Mouse (Mus musculus): ENCODE measurements around the gene Wfdc6b.
"Not testable (repeated sequence)": the region's sequence is repeated elsewhere in the genome, so short reads cannot be mapped to it uniquely, and the experiment has no call there.

The Wfdc6b gene

GRCm38 (mm10) chr2:164613471-164613870, at the start of gene Wfdc6b, which contains the start of gene Wfdc8:
TSS of gene Wfdc6b (plus strand) at chr2:164613522.
TSS of gene Wfdc8 (minus strand) at chr2:164613626.
- DNase-seq (ENCODE audit: low spot score): not testable (repeated sequence)

GRCm38 (mm10) chr2:164564346-164564745, 49.0 kb upstream of the Wfdc6b start:
- DNase-seq (ENCODE audit: low spot score): no peak

- no peak for DNase-seq (ENCODE audit: low spot score)
These were observed 46.3 kb upstream of the Wfdc6b start for GRCm38 (mm10) chr2:164566997-164567396.

- DNase-seq (ENCODE audit: low spot score): no peak
These were observed 45.9 kb upstream of the Wfdc6b start for GRCm38 (mm10) chr2:164567460-164567859.

DNA sequence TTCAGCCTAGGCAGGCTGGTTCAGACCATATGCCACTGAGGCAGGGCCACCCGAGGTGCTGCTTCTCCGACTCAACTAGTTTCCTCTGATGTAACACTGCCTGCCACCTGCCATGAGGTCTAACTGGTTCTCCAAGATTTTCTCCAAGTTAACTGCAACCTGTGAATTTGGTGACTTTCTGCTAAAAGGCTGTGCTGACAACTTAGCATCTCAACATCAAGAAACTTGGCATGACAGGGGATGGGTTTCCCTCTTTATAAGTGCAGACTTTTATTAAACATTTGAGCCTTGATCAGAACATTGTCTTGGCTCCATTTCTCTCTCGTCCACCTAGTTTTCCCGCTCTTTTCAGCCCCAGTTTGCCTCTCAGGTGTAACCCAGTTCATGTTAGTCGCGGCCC, 40.0 kb upstream of the Wfdc6b start, which contains the start of gene Spint3:
Gene Spint3, minus strand, starts transcription at position 101 of the 400 bp plus-strand sequence.
- DNase-seq (ENCODE audit: low spot score): not testable (repeated sequence)

GRCm38 (mm10) chr2:164585025-164585725, 28.1 kb upstream of the Wfdc6b start, which contains the start of gene Wfdc6a:
TSS of gene Wfdc6a (minus strand) at chr2:164585447.
- DNase-seq (ENCODE audit: low spot score): not testable (repeated sequence)

DNA sequence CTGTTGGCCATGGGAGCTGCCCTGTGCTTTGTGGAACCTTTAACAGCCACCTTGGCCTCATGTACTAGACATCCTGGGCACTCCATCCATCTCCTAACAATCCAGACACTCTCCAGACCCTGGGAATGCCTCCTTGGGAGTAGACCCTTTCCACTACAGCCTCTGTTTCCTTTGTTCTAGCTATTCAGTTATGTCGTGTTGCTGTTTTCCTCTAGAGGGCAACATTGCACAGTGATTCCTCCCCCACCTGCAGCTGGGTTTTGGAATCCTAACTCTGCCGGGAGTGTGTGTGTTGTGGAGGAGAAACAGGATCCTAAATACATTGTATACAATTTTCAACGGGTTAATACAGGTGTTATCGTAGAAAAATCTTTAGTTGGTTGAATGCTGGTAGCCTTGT, 21.3 kb upstream of the Wfdc6b start:
- DNase-seq (ENCODE audit: low spot score): no peak

GRCm38 (mm10) chr2:164593494-164593893, 19.8 kb upstream of the Wfdc6b start, which contains the start of gene Eppin:
TSS of gene Eppin (minus strand) at chr2:164593594.
- no peak for DNase-seq (ENCODE audit: low spot score)

GRCm38 (mm10) chr2:164600179-164600578, 13.1 kb upstream of the Wfdc6b start:
- DNase-seq (ENCODE audit: low spot score): no peak

DNA sequence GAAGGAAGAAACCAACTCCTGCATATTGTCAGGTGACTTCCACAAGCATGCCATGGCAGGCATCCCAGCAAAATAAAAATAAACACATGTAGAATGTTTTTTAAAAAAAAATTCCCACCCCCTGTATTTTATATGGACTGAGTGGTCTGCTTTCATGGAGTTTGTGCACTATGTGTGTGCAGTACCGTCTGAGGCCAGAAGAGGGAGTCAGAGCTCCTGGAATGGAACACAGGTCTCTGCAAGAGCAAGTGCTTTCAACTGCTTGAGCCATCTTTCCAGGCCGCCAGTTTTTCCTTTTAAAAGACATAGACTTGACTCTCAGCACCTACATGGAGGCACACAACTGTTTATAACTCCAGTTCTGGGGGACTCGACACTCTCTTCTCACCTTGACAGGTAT, 9.8 kb upstream of the Wfdc6b start:
- DNase-seq (ENCODE audit: low spot score): no peak

DNA sequence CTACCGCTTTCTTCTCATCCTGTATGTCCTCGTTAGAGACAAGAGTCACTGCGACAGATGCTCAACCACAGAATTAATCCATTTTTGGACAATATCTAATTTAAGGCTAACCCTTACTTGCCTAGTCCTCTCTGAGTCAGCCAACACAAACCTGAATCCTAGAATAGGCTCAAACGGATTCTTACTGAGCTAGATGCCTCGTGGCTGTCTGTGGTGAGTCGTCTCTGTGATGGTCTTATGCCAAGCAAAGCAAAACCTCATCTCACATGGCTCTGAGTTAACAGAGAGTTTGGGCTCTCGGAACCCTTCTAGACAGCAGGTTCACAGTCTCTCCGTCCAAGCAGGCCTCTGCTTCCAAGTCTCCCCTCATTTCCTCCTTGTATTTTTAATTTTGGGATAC, 8.9 kb upstream of the Wfdc6b start:
- no peak for DNase-seq (ENCODE audit: low spot score)

DNA sequence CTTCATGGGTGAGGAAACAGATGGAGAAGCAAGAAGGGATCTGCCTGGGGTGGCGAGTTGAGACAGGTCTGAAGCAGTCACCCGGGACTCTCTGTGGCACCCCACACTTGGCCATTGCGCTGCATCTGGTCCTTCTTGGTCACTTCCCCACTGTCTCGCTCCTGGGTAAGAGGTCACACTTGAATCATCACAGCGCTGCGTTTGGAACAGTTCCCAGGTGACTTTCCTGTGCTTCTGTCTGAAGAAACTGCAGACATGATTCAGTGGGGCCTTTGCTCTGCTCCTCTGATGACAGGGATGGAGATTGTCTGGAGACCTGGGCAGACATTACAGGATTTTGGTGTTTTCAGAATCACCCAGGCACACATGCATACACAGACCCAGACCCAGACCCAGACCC, 4.5 kb upstream of the Wfdc6b start:
- DNase-seq (ENCODE audit: low spot score): no peak

DNA sequence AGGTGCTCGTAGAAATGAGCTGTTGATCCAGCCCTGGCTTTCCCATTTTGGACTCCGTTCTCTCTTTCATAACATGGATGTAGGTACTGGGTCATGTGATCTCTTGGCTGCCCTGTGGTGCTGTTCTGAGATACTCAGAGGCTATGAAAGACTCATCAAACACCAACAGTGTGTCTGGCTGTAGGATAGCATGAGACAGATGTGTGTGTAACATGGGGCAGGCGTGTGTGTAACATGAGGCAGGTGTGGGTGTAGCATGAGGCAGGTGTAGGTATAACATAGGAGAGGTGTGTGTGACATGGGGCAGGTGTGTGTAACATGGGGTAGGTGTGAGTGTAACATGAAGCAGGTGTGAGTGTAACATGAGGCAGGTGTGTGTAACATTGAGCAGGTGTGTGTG, 2.1 kb downstream of the Wfdc6b start:
- no peak for DNase-seq (ENCODE audit: low spot score)

DNA sequence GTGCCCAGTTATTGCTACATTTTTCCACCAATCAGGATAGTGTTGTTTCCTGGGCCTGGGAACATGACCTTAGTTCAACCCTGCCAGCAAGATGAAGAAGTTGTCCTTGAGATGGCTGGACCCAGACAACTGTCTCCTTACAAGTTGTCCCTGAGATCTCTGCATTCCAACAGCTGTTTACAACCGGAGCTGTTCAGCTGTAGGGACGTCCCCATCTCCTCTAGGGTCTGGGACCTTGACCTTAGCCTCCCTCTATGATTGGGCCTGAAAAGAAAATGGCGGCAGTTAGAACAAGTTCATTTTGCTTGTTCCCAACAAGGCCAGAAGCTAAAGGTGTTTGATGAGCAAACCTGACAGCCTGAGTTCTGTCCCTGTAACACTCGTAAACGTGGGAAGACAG, 5.7 kb downstream of the Wfdc6b start:
- no peak for DNase-seq (ENCODE audit: low spot score)

DNA sequence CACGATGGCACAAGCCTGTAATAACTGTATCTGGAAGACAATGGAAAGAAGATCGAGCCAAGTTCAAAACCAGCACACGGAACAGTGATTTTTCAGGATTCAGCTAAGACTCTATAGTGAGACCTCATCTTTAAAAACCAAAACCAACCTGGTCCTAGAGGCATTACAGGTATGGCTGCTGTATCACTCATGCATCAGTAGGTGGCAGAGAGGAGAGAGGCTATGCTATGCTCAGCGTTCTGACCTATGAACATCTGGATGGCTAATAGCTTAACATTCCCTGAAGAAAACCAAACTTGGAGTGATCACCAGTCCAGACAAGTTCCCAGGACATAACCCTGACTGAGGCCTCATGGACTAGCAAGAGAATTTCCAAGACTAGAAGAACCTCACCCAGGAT, 8.5 kb downstream of the Wfdc6b start:
- DNase-seq (ENCODE audit: low spot score): no peak

GRCm38 (mm10) chr2:164635266-164635665, 21.9 kb downstream of the Wfdc6b start:
- DNase-seq (ENCODE audit: low spot score): no peak

DNA sequence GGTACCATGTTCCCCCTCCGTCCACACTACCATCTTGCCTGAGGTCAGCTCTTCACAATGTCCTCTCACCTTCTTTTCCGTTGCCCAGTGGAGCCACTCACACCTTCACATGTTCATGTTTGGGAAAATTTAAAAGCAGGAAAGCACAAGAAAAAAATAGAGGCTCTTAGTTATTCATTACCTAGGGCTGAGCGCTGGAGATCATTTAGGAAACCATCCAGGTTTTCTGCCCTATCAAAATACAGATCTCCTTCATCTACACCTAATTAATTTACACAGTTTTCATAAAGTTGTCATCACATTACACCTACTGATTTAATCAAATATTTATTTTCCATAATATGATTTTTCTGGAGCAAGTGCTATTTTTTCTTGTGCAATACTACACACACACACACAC, 25.4 kb downstream of the Wfdc6b start, which contains the start of gene Wfdc16:
Gene Wfdc16, minus strand, starts transcription at position 101 of the 400 bp plus-strand sequence.
- DNase-seq (ENCODE audit: low spot score): no peak

GRCm38 (mm10) chr2:164641129-164641528, 27.8 kb downstream of the Wfdc6b start:
- DNase-seq (ENCODE audit: low spot score): no peak

DNA sequence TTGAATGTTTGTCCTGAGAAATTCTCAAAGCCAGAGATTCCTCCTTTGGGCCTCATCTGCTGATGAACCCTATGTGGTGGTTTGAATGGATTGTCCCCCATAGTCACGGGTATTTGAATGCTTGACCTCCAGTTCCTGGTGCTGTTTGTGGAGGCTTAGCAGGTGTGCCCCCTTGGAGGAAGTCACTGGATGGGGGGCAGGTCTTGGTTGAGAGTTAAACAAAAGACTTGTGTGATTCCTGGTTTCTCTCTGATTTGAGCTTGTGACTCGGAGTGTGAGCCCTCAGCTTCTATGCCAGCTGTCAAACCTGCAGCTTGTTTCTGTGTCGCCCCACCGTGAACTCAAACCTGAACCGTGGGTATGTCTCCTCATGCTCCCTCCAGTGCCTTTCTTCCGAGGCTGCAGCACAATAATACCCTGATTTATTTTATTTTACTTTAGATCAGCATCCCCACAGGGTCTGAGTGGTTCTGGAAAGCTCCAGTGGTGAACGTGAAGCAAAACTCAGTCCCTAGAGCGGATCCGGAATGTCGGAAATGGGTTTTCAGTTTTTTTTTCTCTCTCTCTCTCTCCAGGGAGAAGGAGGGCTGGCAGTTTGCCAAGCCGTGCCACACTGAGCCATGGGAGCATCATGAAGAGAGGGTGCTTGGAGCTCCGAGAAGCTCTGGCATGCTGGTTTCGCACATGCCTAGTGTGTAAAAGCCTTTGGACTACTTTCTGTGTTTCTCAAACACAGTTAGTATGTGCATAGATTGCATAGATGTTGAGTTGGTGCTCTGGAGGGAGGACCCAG, 28.8 kb downstream of the Wfdc6b start:
- no peak for DNase-seq (ENCODE audit: low spot score)

DNA sequence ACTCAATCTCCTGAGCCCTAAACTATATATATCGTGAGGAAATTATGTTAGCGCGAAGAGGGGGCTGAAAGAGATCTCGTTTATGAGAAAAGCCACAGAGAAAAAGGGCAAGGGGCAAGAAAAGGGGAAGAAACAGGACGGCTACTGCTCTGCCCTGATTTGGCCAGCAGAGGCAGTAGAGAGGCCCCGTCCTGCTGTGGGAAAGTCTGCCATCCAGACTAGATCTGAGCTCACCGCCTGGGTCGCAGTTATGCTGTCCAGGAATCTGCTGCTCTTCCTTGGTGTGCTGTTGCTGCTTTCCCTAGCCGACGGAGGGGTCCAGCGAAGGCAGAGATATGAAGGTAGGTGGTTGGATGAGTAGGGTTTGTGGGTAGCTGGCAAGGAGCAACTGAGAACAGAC, 42.5 kb downstream of the Wfdc6b start, which contains the start of gene Wfdc10:
Gene Wfdc10, plus strand, starts transcription at position 189 of the 400 bp plus-strand sequence.
- peak; percentile 8 for DNase-seq (ENCODE audit: low spot score)

- no peak for DNase-seq (ENCODE audit: low spot score)
These were observed 43.2 kb downstream of the Wfdc6b start, which contains the start of gene Wfdc9 for GRCm38 (mm10) chr2:164656483-164656882. TSS of gene Wfdc9 (minus strand) at chr2:164656583.

- DNase-seq (ENCODE audit: low spot score): no peak
These were observed 51.5 kb downstream of the Wfdc6b start for GRCm38 (mm10) chr2:164664851-164665250.

Data from spleen, adult 12 weeks (tissue).